Mouse (Mus musculus): ENCODE measurements around the gene Thsd7b.

Gene Thsd7b

DNA sequence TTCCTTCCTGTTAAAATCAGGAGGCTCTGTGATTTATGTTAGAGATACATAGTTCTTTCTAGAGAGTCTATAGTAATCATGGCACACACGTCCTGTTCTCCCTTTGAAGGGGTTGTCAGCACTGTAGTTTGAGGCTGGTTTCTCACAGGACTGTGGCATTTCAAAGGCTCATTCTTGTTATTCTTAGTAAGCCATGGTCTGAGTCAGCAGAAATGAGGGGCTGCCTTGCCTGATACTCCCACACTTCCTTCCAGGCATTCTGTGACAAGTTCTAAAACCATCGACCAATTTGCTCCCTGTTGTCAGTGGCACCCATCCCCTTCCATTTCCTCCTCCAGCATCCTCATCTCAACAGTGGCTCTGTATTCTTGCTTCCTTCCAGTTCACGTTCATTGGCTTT, 384.9 kb downstream of the Thsd7b start:
- no peak for DNase-seq

DNA sequence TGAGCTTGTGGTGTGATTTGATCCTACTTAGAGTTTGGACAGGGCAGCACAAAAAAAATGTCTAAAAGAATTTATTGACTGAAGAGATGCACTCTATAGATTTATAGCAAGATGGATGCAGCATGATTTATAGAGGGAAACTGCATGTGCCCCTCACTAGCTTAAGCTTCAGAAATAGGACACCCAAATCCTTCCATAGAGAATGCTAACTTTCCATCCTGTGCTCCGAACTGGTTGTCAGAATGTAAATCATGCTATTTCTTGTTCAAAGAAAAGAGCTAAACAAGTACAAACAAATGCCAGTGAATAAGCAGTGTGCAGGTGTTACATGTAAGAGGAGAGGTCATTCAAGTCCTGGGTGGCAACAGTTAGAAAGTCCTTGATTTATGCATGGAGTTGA, 402.8 kb downstream of the Thsd7b start:
- DNase-seq = no peak

DNA sequence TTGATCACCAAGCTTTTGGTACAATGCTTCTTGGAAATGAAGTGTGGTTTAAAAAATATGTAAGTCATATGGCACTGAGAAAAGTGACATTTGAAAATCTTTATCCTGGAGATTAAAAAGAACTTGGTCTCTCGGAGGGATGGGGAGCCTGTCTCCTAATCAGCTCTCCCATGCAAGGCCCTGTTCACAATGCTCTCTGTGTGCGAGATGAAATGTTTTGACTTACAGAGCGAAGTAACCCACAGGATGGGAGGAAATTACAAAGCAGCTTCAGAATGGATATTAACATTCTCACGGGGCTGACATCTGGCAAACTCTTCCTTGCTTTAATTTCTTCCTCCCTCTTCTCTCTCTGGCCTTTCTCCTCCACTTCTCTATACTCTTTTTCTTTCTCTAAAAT, 405.7 kb downstream of the Thsd7b start:
- no peak for DNase-seq

GRCm38 (mm10) chr1:129705701-129706100, 432.6 kb downstream of the Thsd7b start:
- DNase-seq = no peak

- DNase-seq = peak; percentile 7
These were observed 439.6 kb downstream of the Thsd7b start for GRCm38 (mm10) chr1:129712706-129713105.

DNA sequence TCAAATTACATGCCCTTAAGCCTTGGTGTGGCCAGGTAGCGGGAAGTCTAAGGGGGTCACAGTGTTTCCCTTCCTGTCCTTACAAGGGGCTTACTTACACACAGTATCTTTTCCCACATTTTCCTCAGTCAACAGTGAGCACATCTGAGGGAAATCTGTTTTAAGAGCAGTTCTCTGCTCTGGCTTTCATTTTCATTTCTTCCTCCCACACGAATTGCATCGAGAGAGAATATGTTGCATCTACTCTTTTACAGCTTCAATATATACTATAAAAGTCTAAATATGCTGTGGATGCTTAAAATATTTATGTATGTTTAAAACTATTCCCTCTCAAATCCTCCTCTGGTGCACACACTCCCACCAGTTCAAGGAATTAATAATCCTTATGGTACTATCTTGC, 440.5 kb downstream of the Thsd7b start:
- no peak for DNase-seq

GRCm38 (mm10) chr1:129719592-129719991, 446.5 kb downstream of the Thsd7b start:
- DNase-seq = no peak

GRCm38 (mm10) chr1:129731991-129732390, 458.9 kb downstream of the Thsd7b start:
- no peak for DNase-seq

DNA sequence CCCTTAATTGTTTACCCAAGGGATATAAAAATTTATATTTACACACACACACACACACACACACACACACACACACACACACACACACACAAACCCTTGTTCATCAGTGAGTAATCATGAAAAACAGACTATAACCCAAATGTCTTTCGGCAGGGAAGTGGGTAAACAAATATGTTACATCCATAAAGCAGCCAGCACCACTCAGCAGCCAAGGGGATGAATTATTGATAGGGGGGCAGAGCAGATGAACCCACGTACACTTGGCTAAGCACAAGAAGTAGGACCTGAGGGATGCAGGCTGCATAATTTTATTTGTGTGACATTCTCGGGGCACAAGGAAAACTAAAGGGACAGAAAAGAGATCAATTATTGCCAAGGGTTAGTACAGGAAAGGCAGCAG, 474.5 kb downstream of the Thsd7b start:
- no peak for DNase-seq

GRCm38 (mm10) chr1:129756548-129757240, 483.6 kb downstream of the Thsd7b start:
- DNase-seq = no peak

DNA sequence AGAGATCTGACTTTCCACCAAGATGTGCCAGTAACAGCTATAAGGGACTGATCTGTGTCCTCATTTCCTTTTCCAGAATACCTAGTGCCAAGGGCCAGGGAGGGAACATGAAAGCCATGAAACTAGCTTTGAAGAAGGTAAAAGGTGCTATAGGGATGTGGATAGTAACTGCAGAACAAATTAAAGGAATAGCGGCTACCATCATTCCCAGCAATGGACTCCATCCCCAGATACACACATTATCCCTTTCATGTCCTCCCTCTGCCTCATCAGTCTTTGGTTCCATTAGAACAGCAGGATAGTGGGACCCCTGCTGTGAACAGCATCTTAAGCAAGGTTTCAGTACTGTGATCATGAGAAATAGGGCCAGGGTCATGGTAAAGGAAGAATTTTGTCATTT, 485.9 kb downstream of the Thsd7b start:
- DNase-seq = no peak

- DNase-seq = no peak
These were observed 488.1 kb downstream of the Thsd7b start for GRCm38 (mm10) chr1:129761234-129761633.

DNA sequence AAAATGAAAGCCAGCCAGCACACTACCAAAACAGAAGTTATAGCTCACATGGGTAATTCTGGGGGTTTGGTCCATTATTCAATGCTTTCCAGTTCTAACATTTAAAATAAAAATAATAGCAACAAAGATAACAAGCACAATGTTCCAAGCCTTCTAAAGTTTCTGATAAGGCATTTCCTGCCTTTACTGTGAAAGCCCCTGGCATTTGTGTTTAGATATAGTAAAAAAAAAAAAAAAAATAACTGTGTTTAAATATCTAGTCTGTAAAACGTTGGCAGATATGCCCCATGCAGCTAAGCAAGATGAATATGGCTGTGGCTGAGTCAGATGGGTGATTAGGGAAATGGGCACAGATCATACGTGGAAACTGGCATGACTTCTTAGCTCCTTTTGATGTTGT, 491.6 kb downstream of the Thsd7b start:
- no peak for DNase-seq

DNA sequence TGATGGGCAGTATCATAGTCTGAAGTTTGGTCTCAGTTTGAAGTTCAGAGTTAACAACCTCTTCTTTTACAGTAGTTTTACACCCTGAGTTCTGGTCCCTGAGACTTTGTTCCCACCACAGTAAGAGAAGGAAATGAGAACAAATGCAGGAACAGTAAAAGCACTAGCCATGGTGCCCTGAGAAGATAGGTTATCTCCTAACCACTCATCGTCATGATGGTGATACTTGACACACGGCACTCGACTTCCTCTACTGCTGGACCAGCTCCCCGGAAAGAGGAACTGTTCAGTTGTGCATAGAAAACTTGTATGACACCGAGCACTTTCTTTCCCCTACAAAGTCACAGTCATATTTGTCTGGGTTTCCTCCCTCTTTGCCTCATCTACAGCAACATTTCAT, 504.0 kb downstream of the Thsd7b start:
- no peak for DNase-seq

GRCm38 (mm10) chr1:129779506-129779905, 506.4 kb downstream of the Thsd7b start:
- DNase-seq = no peak

DNA sequence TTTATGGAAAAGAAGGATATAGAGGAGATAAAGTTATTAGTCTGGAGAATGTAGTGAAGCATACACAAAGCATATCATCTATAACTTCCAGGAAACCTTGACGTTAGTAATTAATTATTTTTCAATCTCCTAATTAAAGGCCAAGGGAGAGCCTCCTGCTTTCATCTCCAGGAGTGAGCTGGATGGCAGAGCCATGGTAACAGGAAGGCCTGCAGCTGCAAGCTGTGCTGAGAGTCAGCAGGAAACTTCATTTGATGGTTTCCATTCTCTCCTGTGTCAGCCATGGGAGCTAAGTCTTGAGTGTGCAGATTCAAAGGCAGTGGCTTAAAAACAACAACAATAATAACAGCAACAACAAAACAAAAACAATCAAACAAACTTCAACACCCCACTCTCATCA, 507.5 kb downstream of the Thsd7b start:
- no peak for DNase-seq

DNA sequence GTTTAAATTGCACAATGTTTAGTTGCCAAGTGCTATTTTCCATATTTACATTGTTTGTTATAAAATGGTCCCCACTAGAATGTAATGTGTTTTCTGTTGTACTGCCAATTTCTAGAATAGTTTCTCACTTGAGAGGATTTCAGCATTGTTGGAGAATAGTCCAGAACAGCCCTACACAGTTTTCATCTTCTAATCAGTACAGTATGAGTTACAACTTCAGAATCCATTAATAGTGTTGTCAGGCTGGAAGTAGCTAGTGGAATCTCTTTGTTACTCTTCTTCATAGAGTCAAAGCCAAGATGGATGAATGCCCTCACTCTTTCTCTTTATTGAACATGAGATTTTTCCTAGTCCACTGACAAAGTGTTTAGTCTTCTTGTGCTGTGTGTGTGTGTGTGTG, 525.4 kb downstream of the Thsd7b start:
- DNase-seq = no peak

- no peak for DNase-seq
These were observed 553.8 kb downstream of the Thsd7b start for GRCm38 (mm10) chr1:129826927-129827326.

- no peak for DNase-seq
These were observed 564.2 kb downstream of the Thsd7b start for GRCm38 (mm10) chr1:129837324-129837723.

DNA sequence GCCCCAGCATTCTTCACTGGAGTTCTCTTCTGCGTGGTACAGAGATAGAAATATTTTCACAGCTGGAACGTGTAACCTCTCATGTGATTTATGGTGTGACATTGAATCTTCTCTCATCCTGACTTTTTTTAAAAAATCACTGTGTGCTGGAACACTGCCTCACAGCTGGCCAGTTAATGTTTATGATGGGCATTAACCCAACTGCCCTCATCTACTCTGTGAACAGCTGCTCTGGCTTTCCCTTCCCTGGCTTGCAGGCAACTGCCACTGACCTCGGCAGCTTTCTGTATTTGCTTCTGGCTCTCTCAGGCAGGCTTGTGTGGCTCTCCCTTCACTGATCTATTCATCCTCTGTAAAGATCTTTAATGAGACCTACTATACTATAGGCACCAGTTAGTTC, 564.7 kb downstream of the Thsd7b start:
- DNase-seq = no peak

- no peak for DNase-seq
These were observed 565.4 kb downstream of the Thsd7b start for GRCm38 (mm10) chr1:129838486-129838885.

GRCm38 (mm10) chr1:129843416-129843815, 570.3 kb downstream of the Thsd7b start:
- no peak for DNase-seq

DNA sequence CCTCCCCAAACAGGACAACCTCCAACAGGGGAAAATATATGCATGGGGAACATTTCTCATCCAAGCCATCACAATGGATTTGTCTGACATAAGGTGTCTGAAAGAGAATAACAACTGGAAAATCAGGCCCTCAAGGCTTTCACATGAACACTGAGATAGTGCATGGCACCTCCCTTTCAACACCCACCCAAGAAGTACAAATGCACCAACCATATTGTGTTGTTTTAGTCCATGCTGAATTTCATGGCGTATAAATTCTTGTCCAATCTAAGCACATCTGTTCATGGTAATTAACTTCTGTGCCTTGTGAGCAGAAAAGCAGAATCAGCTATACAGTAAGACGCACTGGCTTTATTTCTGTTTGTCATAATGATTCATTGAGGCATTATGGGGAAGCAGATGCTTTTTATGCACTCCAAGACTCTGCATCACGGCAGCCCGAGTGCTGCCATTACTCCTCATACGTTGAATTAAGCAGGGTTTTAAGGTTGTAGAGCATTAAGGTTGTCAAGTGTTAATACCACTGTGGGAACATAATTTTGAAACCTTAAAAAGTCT, 577.0 kb downstream of the Thsd7b start:
- no peak for DNase-seq

DNA sequence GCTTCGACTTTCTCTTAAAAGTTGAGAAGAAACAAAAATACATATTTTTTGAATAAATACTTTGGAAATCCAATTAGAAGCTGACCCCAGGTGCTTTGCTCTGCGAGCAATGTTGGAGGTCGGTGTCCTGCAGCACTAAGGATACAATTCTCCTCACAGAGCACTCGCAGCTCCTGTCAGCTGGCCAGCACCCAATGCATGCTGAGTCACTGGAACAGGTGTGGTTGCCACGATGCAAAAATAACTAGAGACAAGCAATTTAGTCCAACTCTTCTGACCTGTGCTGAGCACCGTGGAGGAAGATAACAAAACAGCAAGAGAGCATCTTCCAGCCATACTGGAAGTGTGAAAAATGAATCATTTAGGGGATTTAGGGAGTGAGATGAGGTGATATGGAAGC, 594.6 kb downstream of the Thsd7b start:
- DNase-seq = peak; percentile 6

DNA sequence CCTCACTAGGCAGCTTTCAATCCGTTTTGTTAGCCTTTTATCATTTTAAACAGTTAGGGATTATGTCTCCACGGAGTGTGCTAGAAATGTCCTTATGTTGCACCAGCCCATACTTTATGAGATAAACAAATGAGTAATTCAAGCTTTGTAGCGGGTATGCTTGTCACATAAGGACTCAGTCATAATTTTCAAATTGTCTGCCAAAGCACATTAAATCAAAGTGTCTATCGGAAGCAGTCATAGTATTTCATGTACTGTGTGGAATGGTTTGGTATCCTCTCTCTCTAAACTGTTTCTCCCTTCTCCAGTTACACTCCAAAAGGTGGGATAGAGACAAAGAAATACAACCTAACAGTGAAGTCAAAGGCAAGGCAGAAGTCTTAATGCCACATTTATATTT, 601.3 kb downstream of the Thsd7b start:
- DNase-seq = no peak
